Mouse (Mus musculus) liver, embryonic 16.5 days (tissue): ENCODE results near the gene Mxi1. TPM values are rescaled to one million over a fixed set of nuclear protein-coding genes. Genes with fewer than 3 reads are reported as not detected.

ENCODE experiments used
- ATAC-seq: fragments of 200-750 bp; cut with Nextera tagmentation; 2 replicates; pipeline ENCODE4 v1.8.0; 2017; ENCODE audit warnings: low read depth, mild to moderate bottlenecking, moderate number of reproducible peaks, moderate library complexity
- H3K27ac ChIP-seq: fragments of 300-500 bp; sonication (generic); 2 replicates; pipeline ENCODE4 v1.5.1; 2014; ENCODE audit warnings: mild to moderate bottlenecking, low read length
- H3K27me3 ChIP-seq: fragments of 300-500 bp; sonication (generic); 2 replicates; pipeline ENCODE4 v1.6.1; 2014; ENCODE audit warnings: low read depth, low read length, mixed read lengths; ENCODE audit not compliant: control insufficient read depth, insufficient read depth
- H3K36me3 ChIP-seq: fragments of 300-500 bp; sonication (generic); 2 replicates; pipeline ENCODE4 v1.6.1; 2014; ENCODE audit warnings: mild to moderate bottlenecking; ENCODE audit not compliant: control insufficient read depth, insufficient read depth
- H3K4me1 ChIP-seq: fragments of 300-500 bp; sonication (generic); 2 replicates; pipeline ENCODE4 v1.6.1; 2014; ENCODE audit warnings: low read depth, low read length, mixed read lengths; ENCODE audit not compliant: control insufficient read depth
- H3K4me2 ChIP-seq: fragments of 300-500 bp; sonication (generic); 2 replicates; pipeline ENCODE4 v1.6.1; 2014; ENCODE audit warnings: low read depth, low read length, mixed read lengths
- H3K4me3 ChIP-seq: fragments of 300-500 bp; sonication (generic); 2 replicates; pipeline ENCODE4 v1.5.1; 2014; ENCODE audit warnings: low read depth, mild to moderate bottlenecking, low read length
- H3K9ac ChIP-seq: fragments of 300-500 bp; sonication (generic); 2 replicates; pipeline ENCODE4 v1.6.1; 2014; ENCODE audit warnings: low read depth, low read length
- H3K9me3 ChIP-seq: fragments of 300-500 bp; sonication (generic); replicated peaks from 2 replicates; pipeline ENCODE4 v1.6.1; 2016; ENCODE audit warnings: low read length; ENCODE audit not compliant: control insufficient read depth
- WGBS: fragments of 180-500 bp; shearing (Covaris S2); extraction: QIAGEN DNeasy Blood & Tissue Kit; methylation state at CpG from one replicate; pipeline ENCODE4 v1.1.7; 2014; ENCODE audit not compliant: insufficient replicate concordance; 5-methylcytosine and 5-hydroxymethylcytosine counted together
- polyA plus RNA-seq: library from polyadenylated mRNA; unstranded; fragments of >200 nt; fragmentation: Nextera tagmentation; extraction: Ambion mirVana; gene quantifications from 2 replicates; pipeline ENCODE4 v1.2.1, GENCODE M21; 2015

The Mxi1 gene
- polyA plus RNA-seq, 1 experiment from 2014 or later: 16.7 TPM

DNA sequence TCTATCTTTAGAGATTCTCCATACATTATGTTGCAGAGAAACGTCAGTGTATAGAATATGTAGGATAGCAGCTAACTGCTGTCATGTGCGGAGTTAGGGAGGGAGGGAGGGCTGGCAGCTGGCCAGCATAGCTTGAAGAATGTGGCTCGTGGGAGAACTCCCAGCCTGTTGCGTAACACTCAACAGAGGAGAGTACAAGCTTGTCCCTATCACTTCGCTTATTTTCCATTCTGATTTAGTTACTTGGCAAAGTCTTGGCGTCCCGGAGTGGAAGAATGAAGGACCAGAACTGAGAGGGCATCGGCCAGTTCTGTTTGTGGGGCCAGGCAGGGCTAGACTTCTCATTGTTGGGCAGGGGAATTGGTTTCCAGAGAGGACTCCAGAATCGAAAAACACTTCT lies 54.6 kb downstream of the Mxi1 start:
- 41% methylated on average over 9 of the region's 9 CpGs for WGBS
- H3K27me3 ChIP-seq: no peaks in the 10 kb centered on the region
- no peaks in the 10 kb centered on the region for H3K9me3 ChIP-seq
- no peak overlapping the region for H3K9ac ChIP-seq
- no peaks in the 10 kb centered on the region for H3K36me3 ChIP-seq
- peak overlapping the region; percentile 29 for H3K4me2 ChIP-seq
- peak; percentile 57; the same call in 1 of the 2 replicates for ATAC-seq
- H3K4me1 ChIP-seq: peaks cover 13% of the 10 kb centered on the region
- no peak overlapping the region for H3K4me3 ChIP-seq
- no peak overlapping the region for H3K27ac ChIP-seq

DNA sequence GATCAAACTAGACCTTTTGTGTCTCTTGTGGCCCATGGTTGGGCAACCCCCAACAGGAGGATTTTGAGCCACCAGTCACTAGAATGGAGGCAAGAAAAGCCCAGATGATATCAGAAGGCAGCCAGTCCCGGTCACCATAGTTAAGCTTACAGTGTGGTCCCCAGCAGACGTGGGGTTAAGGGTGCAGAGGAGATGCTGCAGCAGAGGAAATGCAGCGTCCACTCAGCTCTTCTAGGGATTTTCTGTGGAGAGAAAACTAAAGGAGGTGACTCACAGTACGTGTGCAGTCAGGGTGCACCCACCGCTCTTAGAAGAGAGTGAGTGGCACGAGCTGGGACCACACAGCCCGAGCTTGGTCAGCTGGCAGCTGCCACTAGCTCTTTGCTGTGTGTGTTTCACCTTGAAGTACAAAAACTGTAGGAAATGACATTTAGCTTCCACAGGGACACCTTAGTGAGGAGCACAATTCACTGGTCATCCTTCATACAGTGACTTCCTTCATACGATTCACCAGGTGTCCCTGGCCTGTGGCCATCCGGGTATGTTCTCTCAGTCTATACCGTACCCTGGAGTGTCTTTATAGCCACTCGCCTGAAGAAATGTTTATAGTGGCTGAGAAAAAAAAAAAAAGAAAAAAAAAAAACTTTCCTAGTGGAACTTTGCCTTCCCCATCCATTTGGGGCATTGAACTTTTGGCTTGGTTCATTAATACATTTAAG lies 55.9 kb downstream of the Mxi1 start:
- Histone ChIP-seq H3K4me1 (peaks cover 6% of the 10 kb centered on the region), H3K9me3 (no peaks in the 10 kb centered on the region), H3K4me3 (no peak overlapping the region), H3K4me2 (no peak overlapping the region), H3K27ac (no peak overlapping the region), H3K9ac (no peak overlapping the region), H3K27me3 (no peaks in the 10 kb centered on the region), H3K36me3 (peaks cover 3% of the 10 kb centered on the region; the same call in 1 of the 2 replicates)
- WGBS: 79% methylated on average over 11 of the region's 11 CpGs
- no peak for ATAC-seq

DNA sequence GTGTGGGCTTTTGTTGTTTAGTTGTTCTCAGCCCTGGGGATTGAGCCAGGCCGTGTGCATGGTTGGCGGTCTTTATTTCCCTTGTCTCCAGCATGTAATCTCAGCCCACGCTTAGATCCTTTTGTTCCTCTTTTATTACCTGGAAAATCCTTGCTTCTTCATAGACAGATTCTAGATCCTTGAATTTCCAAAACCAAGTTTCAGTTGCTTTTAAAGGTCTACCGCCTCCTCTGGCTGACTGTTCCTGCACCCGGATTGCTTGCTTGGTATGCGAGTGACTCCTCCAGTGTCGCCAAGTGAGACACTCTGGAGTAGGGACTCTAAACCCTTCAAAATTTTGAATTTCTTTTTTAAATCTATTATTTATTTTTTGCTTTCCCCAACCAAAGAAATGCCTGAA lies 56.6 kb downstream of the Mxi1 start:
- peaks cover 9% of the 10 kb centered on the region for H3K36me3 ChIP-seq
- ATAC-seq: no peak
- H3K4me1 ChIP-seq: peaks cover 6% of the 10 kb centered on the region
- H3K27ac ChIP-seq: no peak overlapping the region
- WGBS: 82% methylated on average over 7 of the region's 7 CpGs
- H3K9me3 ChIP-seq: no peaks in the 10 kb centered on the region
- no peaks in the 10 kb centered on the region for H3K27me3 ChIP-seq
- H3K4me3 ChIP-seq: no peak overlapping the region
- H3K4me2 ChIP-seq: no peak overlapping the region
- no peak overlapping the region for H3K9ac ChIP-seq

DNA sequence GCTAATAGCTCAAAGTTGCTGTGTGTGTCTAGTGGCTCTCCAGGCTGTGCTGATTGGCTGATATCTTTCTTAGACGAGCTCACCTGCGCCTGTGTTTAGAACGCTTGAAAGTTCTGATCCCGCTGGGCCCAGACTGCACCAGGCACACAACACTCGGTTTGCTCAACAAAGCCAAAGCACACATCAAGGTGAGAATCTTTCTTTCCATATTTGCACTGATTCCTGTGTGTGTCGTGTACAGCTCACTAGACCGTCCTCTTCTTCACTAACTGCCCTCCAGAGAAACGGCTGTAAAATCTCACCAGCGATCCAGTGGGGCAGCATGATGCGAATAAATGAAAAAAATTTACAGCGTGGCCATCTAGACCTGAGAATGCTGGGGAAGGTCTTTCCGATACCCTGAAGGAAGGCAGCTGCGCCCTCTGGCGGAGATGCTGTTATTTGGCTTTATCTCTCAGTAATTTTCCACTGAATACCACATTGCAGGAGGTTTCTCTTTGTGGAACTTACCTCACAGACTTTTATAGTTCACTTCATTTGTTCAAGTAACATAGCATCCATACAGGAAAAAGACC lies 59.2 kb downstream of the Mxi1 start:
- Histone ChIP-seq H3K9me3 (no peaks in the 10 kb centered on the region), H3K9ac (no peak overlapping the region), H3K27me3 (no peaks in the 10 kb centered on the region), H3K36me3 (peaks cover 20% of the 10 kb centered on the region), H3K4me2 (peak overlapping the region; percentile 25), H3K4me1 (peaks cover 6% of the 10 kb centered on the region), H3K27ac (no peak overlapping the region), H3K4me3 (no peak overlapping the region)
- WGBS: 37% methylated on average over 14 of the region's 14 CpGs
- ATAC-seq: peak; percentile 27; the same call in 1 of the 2 replicates

DNA sequence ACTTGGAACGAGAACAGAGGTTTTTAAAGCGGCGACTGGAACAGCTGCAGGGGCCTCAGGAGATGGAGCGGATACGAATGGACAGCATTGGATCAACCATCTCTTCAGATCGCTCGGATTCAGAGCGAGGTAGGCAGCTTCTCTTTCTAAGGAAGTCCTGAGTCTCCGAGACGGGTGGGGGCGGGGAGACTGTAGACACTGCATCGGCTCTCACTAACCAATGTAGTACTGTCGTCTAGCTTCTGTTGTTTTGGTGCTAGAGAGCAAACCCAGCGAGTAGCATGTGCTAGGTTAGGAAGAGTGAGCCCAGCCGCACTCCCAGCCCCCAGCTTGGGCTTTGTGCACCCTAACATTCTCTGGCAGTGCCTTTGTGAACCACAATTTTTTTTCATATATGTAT lies 59.9 kb downstream of the Mxi1 start:
- no peak for ATAC-seq

DNA sequence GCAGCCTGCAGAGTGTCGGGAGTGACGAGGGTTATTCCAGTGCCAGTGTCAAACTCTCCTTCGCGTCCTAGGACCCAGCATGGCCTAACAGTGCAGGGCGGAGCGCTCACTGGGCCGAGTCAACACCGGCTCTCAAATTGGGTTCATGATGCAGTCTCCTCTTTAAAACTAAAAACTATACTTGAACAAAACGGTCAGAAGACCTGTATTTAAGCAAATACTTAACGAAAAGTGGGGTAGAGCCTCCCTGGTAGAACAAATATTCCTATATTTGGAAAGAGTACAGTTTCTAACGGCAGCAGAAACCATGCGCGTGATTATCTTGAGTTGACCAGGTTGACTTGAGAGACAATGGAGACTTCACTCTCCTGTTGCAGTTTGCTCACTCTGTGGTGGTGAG lies 61.3 kb downstream of the Mxi1 start, which contains the start of gene Gm10197:
Gene Gm10197, minus strand, starts transcription at position 101 of the 400 bp plus-strand sequence.
- Histone ChIP-seq H3K4me2 (no peak within 1 kb of the TSS), H3K27ac (no peak within 1 kb of the TSS), H3K4me1 (peaks cover 6% of the 10 kb centered on the region), H3K9me3 (no peaks in the 10 kb centered on the region), H3K27me3 (no peaks in the 10 kb centered on the region), H3K9ac (no peak within 1 kb of the TSS), H3K4me3 (no peak within 1 kb of the TSS), H3K36me3 (peaks cover 30% of the 10 kb centered on the region)
- 91% methylated on average over 13 of the region's 13 CpGs for WGBS
- no peak for ATAC-seq

More for the DNA sequence above, 59.9 kb downstream of the Mxi1 start:
- Histone ChIP-seq H3K9me3 (no peaks in the 10 kb centered on the region), H3K4me1 (peaks cover 6% of the 10 kb centered on the region), H3K9ac (no peak overlapping the region), H3K4me3 (no peak overlapping the region), H3K27ac (no peak overlapping the region), H3K36me3 (peaks cover 24% of the 10 kb centered on the region), H3K27me3 (no peaks in the 10 kb centered on the region), H3K4me2 (no peak overlapping the region)
- WGBS: 79% methylated on average over 15 of the region's 15 CpGs

DNA sequence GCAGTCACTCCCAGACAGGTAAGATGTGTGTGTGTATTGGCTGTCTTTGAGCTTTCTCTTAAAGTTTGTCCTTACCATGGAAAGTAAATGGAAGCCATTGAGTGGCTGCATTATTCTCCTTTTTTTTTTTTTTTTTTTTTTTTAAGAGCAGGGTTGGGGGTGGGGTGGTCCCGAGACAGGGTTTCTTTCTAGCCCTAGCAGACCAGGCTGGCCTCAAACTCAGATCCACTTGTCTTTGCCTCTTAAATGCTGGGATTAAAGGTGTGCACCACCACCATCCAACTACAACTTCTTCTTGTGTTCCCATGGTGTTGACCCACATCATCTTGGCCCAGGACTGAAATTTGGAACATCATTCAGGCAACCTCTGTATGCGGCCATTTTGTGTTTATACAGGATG lies 63.3 kb downstream of the Mxi1 start:
- no peak overlapping the region for H3K27ac ChIP-seq
- peaks cover 6% of the 10 kb centered on the region for H3K4me1 ChIP-seq
- peaks cover 30% of the 10 kb centered on the region for H3K36me3 ChIP-seq
- H3K27me3 ChIP-seq: no peaks in the 10 kb centered on the region
- no peaks in the 10 kb centered on the region for H3K9me3 ChIP-seq
- ATAC-seq: no peak
- no peak overlapping the region for H3K4me3 ChIP-seq
- no peak overlapping the region for H3K4me2 ChIP-seq
- WGBS: 80% methylated on average over 2 of the region's 2 CpGs
- no peak overlapping the region for H3K9ac ChIP-seq

DNA sequence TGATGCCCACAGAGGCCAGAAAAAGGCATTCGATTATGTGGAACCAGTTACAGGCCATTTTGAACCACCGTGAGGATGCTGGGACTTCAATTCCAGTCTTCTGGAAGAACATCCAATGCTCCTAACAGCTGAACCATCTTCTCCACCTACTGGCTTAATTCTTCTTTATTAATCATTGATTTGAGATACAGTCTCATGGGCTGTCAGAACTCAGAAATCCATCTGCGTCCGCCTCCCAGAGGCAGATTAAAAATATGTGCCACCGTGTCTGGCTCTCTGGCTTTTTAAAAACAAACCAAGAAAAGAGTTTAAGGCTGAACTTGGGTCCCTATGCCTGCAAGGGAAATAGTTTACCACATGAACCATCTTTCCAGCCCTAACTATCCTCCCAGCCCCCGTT lies 65.0 kb downstream of the Mxi1 start:
- Histone ChIP-seq H3K9ac (no peak overlapping the region), H3K36me3 (peaks cover 34% of the 10 kb centered on the region), H3K27ac (no peak overlapping the region), H3K4me1 (no peaks in the 10 kb centered on the region), H3K4me3 (no peak overlapping the region), H3K4me2 (no peak overlapping the region), H3K27me3 (no peaks in the 10 kb centered on the region), H3K9me3 (no peaks in the 10 kb centered on the region)
- 89% methylated on average over 6 of the region's 6 CpGs for WGBS
- ATAC-seq: no peak

DNA sequence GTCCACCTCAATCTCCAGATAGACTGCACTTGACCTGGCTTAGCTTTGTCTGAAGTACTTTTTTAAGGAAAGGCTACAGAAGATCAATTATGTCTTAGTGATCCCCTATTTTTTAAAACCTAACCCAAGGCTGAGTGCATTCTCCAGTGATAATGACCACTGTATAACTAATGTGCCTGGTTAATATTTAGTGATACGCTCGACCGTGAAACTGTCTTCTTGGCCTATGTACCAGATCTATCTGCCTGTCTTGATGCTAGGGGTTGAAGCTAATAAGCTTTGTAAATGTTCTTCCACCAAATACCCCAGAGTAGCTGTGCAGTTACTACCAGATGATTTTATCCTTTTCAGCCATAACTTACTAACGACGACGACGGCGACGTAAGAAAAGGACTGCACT lies 65.5 kb downstream of the Mxi1 start:
- no peak overlapping the region for H3K9ac ChIP-seq
- no peaks in the 10 kb centered on the region for H3K27me3 ChIP-seq
- WGBS: 91% methylated on average over 9 of the region's 9 CpGs
- H3K4me1 ChIP-seq: no peaks in the 10 kb centered on the region
- H3K4me2 ChIP-seq: no peak overlapping the region
- no peak overlapping the region for H3K4me3 ChIP-seq
- no peaks in the 10 kb centered on the region for H3K9me3 ChIP-seq
- peaks cover 39% of the 10 kb centered on the region for H3K36me3 ChIP-seq
- H3K27ac ChIP-seq: no peak overlapping the region
- no peak for ATAC-seq
